Mouse (Mus musculus): ENCODE data around the gene Slc38a6.

Gene Slc38a6

DNA sequence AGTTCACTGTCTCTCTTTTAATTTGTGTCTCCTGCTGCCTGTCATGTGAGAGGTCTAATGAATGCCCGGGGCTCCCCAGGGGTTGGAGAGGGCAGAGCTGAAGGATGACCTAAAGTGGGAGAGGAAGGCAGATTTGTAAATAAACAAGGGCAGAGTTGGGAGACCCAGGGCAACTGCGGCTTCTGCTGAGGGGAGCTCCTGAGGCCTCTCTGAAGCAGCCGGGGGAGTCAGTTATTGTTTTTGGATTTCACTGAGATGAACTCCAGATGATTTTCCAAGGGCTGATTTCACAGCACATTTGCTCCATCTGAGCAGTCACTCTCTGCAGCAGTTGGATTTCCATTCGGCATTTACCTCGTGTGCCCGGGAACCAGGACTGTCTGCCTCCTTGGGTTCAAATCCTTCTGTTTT lies 107.3 kb downstream of the Slc38a6 start:
- no peak for DNase-seq (ENCODE audit: low spot score)

DNA sequence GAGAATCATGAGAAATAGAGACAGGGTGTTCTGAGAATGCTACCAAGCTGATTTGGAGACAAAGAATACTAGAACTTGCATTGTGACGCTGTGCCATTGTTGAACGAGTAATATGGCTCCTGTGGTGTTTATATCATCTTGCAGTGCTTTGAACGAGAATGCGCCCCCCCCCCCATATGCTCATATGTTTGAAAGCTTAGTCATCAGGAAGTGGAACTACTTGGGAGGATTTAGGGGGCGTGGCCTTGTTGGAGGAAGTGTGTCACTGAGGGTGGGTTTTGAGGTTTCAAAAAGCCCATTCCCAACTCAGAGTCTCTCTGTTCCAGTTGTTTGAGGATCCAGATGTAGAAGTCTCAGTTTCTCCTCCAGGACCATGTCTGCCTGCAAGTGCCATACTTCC lies 108.0 kb downstream of the Slc38a6 start:
- no peak for DNase-seq (ENCODE audit: low spot score)

DNA sequence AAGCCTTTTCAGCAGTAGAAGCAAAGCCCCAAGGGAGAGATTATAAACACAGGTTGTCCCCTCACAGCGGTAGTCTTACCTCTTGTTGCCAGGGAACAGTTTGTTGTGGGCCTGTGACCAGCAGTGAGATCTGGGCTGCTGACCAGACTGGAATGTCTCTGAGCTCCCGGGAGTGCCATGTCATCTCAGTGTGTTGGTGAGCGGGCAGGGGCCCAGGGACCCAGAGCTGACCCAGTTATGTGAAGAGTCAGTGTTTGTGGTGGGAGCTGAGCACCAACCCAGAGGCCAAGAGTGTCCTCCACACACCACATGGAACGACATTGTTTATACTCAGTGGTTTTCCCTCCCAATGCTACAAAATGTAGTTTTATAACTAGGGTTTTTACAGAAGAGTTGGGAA lies 112.8 kb downstream of the Slc38a6 start:
- DNase-seq (ENCODE audit: low spot score): no peak

DNA sequence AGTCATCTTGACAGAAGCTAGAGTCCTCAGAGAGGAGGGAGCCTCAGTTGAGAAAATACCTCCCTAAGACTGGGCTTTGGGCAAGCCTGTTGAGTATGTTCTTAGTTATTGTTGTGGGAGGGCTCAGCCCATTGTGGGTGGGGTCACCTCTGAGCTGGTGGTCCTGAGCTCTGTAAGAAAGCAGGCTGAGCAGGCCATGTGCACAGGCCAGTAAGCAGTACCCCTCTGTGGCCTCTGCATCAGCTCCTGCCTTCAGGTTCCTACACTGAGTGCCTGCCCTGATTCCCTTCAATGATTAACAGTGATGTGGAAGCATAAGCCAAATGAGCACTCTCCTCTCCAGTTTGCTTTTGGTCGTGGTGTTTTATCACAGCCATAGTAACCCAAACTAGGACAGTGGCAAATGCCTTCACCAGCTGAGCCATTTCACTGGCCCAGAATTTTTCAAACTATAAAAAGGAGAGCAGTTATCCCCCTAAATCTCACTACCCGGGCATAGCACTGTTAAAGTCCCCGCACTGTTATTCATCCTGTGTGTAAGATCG lies 114.0 kb downstream of the Slc38a6 start:
- DNase-seq (ENCODE audit: low spot score): no peak

DNA sequence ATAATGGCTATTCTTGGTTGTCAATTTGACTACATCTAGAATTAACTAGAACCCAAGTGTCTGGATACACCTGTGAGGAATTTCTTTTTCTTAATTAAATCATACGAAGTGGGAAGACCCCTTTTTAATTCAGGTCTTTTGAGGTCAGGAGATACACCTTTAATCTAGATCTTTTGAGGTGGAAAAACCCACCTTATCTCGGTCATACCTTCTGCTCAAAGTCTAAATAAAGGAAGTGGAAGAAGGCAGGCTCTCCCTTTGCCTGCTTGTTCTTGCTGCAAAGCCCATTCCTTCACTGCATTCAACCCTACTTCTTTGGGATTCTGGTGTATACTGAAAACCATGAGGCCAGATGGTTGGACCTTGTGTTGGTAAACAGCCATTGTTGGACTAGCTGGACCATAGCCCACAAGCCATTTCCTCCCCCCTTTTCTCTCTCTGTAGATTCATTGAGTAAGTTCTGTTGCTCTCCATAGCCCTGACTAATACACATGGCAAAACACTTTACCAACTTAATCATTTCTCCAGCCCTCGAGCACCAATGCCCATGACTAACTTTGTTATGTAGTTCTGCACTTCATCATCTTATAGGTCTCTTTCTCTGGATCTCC lies 115.0 kb downstream of the Slc38a6 start:
- DNase-seq (ENCODE audit: low spot score): no peak

DNA sequence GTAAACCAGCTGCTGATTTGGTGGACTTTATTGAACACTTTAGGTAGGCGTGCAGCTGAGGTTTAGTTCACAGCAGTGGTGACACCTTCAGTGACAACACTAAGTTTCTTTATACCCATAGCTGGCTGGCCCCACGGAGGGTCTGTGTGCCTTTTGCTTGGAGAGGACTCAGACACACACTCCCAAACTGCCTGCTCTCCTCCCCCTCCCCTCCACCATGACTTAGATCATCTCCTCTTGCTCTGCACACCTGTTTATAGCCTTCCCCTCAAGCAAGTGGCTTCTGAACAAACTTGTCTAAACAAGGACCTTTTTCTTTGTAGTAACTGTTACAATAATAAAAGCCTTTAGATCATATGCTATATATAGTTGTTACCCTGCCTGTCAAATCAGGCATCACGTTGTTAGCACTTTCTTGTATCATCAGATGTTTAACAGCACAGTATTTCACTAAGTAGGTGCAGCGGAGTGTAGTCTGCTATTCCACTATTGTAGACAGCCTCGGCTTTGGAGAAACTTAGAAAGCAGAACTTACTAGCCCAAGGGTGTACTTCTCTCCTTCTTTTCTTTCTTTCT lies 115.6 kb downstream of the Slc38a6 start:
- no peak for DNase-seq (ENCODE audit: low spot score)

DNA sequence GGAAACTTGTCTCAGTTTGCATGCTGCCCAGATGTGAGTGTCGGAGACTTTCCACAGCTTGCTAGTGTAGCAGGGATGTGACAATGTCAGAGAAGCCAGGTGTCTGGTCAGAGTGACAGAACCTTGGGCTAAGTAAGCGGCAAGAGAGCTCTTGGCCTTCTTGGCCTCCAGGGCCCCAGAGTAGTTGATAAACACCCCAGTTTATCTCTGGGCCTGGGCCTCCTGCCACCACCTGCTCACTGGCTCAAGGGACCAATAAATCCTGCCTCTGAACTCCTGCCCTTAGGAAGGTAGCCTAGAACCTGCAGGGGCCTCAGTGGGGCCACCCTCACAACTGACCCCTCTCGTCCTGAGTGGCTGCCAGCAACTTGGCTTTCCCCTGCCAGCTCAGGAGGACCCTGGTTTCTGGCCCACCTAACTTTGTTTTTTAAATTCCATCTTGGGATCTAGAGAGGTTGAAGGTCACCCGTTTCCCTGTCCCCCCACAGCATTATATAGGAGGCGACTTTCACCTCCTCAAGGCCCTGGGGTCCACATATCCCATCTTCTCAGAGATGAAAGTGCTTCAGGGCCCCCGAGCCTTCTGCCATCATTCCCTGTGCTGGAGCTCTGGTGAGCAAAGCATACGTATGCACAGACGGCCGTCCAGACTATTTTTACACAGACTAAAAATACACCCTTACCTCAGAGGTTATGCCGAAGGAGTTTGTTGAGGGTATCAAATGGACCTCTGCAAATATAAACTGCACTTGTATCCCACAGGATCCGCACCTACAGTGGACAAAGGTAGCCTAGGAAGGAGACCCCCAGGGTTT lies 116.5 kb downstream of the Slc38a6 start:
- no peak for DNase-seq (ENCODE audit: low spot score)
